Mouse (Mus musculus): ENCODE measurements around the gene Prkcb.
"Not testable (repeated sequence)": the region's sequence is repeated elsewhere in the genome, so short reads cannot be mapped to it uniquely, and the experiment has no call there.

Prkcb gene

DNA sequence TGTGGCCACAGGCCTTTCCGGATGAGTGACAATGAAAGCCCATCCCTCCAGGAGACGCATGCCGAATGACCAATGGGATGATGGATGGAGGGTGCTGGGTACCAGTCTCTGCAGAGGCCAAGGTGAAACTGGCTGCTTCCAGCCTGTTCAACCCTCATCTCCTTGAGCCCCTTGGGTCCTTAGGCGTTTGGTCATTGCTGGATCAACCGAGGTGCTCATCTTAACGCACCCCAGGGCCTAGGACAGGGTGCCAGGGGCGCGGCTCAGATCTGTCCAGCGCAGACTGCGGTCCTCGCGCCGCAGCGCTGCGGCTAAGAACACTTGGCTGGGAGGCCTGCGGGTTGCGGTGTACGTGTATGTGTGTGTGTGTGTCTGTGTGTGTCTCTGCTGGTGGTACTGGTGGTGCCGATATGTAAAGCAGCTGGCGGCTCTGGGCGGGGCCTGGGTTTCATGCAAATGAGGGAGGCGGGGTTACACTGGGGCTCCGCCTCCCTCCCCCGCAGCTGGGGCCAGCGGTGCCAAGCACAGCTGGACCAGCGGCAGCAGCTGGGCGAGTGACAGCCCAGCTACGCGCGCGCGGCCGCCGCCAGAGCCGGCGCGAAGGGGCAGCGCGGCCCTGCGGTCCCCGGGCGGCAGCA, at the start of gene Prkcb:
Gene Prkcb, plus strand, starts transcription at position 147 of the 638 bp plus-strand sequence.
- no peak for DNase-seq (ENCODE audit: low read depth, low spot score)

GRCm38 (mm10) chr7:122238939-122239338, 49.6 kb upstream of the Prkcb start:
- DNase-seq (ENCODE audit: low read depth, low spot score) = no peak

- peak; percentile 2 for DNase-seq (ENCODE audit: low read depth, low spot score)
These were observed 48.0 kb upstream of the Prkcb start for GRCm38 (mm10) chr7:122240413-122241119.

DNA sequence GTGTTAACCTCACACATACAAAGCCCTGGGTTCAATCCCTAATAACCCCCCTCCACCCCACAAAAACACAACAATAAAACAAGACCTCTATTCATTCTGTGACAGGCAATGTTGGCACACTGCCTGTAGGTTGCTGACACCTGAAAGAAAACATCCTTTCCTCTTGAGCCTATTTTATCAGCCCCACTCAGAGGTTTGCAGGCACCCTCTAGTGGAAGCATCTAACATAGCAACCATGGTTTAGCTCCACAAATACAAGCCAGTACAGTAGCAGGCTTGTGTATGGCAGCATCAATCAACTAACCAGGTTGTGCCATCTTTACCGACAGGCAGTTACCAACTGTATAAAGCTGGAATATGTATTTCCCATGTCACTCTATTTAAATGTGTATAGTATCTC, 46.3 kb upstream of the Prkcb start:
- peak; percentile 48 for DNase-seq (ENCODE audit: low read depth, low spot score)

DNA sequence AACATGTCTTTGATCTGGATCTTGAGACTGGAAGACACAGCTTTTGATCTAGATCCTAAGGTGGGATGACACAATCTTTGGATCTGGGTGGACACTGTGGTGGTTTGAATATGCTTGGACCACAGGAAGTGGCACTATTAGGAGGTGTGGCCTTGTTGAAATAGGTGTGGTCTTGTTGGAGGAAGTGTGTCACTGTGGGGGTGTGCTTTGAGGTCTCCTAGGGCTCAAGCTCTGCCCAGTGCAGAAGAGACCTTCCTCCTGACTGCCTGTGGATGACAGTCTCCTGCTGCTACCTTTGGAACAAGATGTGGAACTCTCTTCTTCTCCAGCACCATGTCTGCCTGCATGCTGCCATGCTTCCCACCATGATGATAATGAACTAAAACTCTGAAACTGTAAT, 45.8 kb upstream of the Prkcb start:
- not testable (repeated sequence) for DNase-seq (ENCODE audit: low read depth, low spot score)

DNA sequence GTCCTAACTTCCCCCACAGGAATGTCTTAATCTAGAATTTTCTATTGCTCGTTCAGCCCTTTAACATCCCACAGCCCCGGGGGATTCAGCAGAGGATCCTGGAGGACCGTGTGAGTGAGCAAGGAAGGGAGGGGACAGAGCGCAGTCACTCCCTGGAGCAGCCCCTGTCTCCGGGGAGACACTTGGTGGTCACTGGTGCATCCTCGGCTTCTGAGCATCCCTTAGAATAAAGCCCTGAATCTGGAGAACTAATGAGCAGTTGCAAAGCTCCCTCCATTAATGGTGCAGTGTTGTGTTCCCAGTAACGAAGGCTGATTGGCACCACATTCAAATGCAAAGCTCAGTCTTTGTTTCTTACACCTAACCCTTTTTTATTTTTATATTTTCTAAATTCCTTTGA, 44.4 kb upstream of the Prkcb start:
- DNase-seq (ENCODE audit: low read depth, low spot score) = no peak

DNA sequence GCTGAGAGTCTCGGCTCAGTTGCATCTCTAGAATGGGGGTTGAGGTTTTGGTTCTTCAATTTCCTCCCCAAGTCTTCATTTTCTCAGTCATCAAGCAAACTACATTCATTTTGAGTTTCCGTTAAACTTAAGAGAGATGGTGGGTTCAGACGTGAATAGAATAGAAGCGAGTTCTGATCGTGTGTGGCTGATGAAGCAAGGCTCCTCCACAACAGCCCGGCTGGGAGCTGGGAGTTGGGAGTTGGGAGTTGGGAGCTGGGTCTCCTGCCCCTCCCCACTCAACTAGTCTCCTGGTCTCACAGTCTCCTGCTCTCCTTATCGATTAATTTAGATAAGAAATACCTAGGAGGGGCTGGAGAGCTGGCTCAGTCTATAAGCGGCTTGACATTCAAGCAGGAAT, 44.0 kb upstream of the Prkcb start:
- no peak for DNase-seq (ENCODE audit: low read depth, low spot score)

DNA sequence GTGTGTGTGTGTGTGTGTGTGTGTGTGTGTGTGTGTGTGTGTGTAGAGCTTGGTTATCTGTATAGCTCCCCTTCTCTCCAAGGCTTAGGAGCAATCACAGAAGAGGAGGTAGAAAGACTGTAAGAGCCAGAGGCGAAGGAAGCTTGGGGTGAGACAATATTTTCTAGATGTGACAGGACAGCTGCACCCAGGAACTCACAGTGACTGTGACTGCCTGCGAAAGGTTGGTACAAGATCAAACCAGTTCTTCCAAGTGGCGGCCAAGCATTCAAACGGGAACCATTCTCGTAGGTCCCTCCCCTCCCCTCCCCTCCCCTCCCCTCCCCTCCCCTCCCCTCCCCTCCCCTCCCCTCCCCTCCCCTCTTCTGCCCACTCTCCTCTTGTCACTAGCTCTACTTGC, 42.6 kb upstream of the Prkcb start:
- no peak for DNase-seq (ENCODE audit: low read depth, low spot score)

- DNase-seq (ENCODE audit: low read depth, low spot score) = no peak
These were observed 41.2 kb upstream of the Prkcb start for GRCm38 (mm10) chr7:122247254-122247864.

DNA sequence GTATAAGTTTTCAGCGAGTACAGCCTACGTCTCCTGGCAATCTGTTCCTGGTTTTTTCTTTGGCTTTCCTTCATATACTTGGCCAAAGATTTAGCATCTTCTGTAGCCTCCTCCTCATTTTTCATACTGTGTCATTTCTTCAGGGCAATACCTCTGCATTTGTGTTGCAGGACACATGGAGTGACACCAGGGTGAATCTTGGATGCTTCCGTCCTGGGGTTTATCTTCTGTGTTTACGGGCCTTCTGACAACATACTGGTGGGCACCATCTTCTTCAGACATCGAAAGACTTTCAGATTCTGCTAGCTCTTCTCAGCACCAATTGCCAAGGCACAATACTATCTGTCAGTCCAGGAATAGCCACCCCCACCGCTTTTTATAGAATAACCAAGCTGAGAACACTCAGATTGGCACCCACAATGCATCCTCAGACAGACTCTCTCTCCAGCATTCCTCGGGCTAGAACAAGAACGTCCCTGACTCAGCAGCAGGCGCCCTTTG, 39.2 kb upstream of the Prkcb start:
- no peak for DNase-seq (ENCODE audit: low read depth, low spot score)

- DNase-seq (ENCODE audit: low read depth, low spot score) = peak; percentile 64
These were observed 37.1 kb upstream of the Prkcb start for GRCm38 (mm10) chr7:122251197-122252011.

- no peak for DNase-seq (ENCODE audit: low read depth, low spot score)
These were observed 31.8 kb upstream of the Prkcb start for GRCm38 (mm10) chr7:122256722-122257121.

DNA sequence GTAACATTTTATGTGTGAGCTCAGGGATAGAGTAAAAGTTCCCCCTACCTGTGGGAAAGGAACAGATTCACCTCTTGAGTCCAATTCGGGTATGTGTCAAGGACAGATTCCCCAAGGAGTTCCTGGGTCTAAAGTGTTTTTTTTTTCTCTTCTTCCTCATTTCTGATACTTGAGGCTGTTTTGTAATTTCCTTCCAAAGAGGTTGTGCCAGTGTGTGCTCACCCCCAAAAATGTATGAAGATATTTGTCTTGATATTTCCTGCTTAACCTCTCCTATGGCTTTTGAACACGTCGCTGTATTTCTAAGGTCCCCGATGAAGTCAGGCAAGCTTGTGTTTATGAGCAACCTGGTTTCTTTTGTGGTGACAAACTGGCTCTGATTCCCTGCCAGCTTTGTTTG, 30.0 kb upstream of the Prkcb start:
- no peak for DNase-seq (ENCODE audit: low read depth, low spot score)

- DNase-seq (ENCODE audit: low read depth, low spot score) = no peak
These were observed 28.4 kb upstream of the Prkcb start for GRCm38 (mm10) chr7:122260055-122260602.

- no peak for DNase-seq (ENCODE audit: low read depth, low spot score)
These were observed 19.5 kb upstream of the Prkcb start for GRCm38 (mm10) chr7:122268983-122269486.

- no peak for DNase-seq (ENCODE audit: low read depth, low spot score)
These were observed 16.2 kb upstream of the Prkcb start for GRCm38 (mm10) chr7:122272334-122272733.

DNA sequence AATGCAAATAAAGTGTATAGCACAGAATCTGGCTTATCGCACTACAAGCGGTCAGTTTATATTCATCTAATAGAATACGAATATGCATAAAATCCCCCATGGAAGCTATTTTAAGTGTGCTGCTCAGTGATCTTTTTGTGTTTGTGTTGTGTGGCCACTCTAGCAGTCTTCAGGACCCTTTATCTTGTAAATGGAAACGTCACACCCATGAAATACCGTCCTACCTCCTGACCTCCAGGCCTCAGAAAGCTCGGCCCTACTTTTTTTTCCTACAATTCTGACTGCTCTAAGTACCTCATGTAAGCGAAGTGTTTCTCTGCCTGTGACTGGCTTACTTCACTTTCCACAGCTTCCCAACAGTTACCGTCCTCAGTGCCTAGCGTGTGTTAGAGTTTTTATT, 9.0 kb upstream of the Prkcb start:
- no peak for DNase-seq (ENCODE audit: low read depth, low spot score)

GRCm38 (mm10) chr7:122280334-122280733, 8.2 kb upstream of the Prkcb start:
- DNase-seq (ENCODE audit: low read depth, low spot score) = no peak

- peak; percentile 2 for DNase-seq (ENCODE audit: low read depth, low spot score)
These were observed 6.0 kb upstream of the Prkcb start for GRCm38 (mm10) chr7:122282584-122282983.

GRCm38 (mm10) chr7:122287217-122287616, 1.3 kb upstream of the Prkcb start:
- no peak for DNase-seq (ENCODE audit: low read depth, low spot score)

Measured in 3T3-L1 (cell line).